Mouse (Mus musculus) right cerebral cortex, postnatal 10 days (tissue): Measurements from ENCODE around the gene Slc52a3.
A peak's percentile ranks its signal among the peaks of the same experiment; 100 is the strongest.

Experiments used
- DNase-seq, 2 experiments: peaks; one replicate each; pipeline ENCODE4 v3.0.0; 2021; ENCODE audit warnings: low spot score in 2 of 2

Slc52a3 gene

GRCm38 (mm10) chr2:151996229-151997189 is at the start of gene Slc52a3:
Slc52a3 (plus strand) TSS chr2:151996511.
- peak; percentile 73 to 85 for DNase-seq

GRCm38 (mm10) chr2:151947617-151948016 is 48.7 kb upstream of the Slc52a3 start:
- DNase-seq, result no peak

- DNase-seq, result no peak
Measured at GRCm38 (mm10) chr2:151948311-151948710, 48.0 kb upstream of the Slc52a3 start.

GRCm38 (mm10) chr2:151949082-151949774 is 47.1 kb upstream of the Slc52a3 start:
- peak; percentile 53 to 77 for DNase-seq

GRCm38 (mm10) chr2:151953665-151954064 is 42.6 kb upstream of the Slc52a3 start:
- DNase-seq, result no peak

GRCm38 (mm10) chr2:151956500-151957137 is 39.7 kb upstream of the Slc52a3 start:
- DNase-seq, result no peak

GRCm38 (mm10) chr2:151959274-151959673 is 37.0 kb upstream of the Slc52a3 start:
- no peak for DNase-seq

GRCm38 (mm10) chr2:151961284-151962196 is 34.8 kb upstream of the Slc52a3 start:
- DNase-seq, result no peak

- DNase-seq, result peak; percentile 75 to 80
Measured at GRCm38 (mm10) chr2:151962474-151962873, 33.8 kb upstream of the Slc52a3 start.

- no peak for DNase-seq
Measured at GRCm38 (mm10) chr2:151963319-151963718, 33.0 kb upstream of the Slc52a3 start.

- no peak for DNase-seq
Measured at GRCm38 (mm10) chr2:151964052-151964451, 32.3 kb upstream of the Slc52a3 start.

- DNase-seq, result no peak
Measured at GRCm38 (mm10) chr2:151967176-151967750, 29.0 kb upstream of the Slc52a3 start.

GRCm38 (mm10) chr2:151967792-151968191 is 28.5 kb upstream of the Slc52a3 start:
- DNase-seq, result no peak

- DNase-seq, result no peak
Measured at GRCm38 (mm10) chr2:151968451-151968850, 27.9 kb upstream of the Slc52a3 start.

GRCm38 (mm10) chr2:151968986-151969385 is 27.3 kb upstream of the Slc52a3 start:
- no peak for DNase-seq

- DNase-seq, result no peak
Measured at GRCm38 (mm10) chr2:151969396-151969795, 26.9 kb upstream of the Slc52a3 start.

- DNase-seq, result peak; percentile 90 to 91
Measured at GRCm38 (mm10) chr2:151970191-151971172, 25.8 kb upstream of the Slc52a3 start.

GRCm38 (mm10) chr2:151971748-151972147 is 24.6 kb upstream of the Slc52a3 start:
- DNase-seq, result no peak

GRCm38 (mm10) chr2:151972880-151973594 is 23.3 kb upstream of the Slc52a3 start:
- no peak for DNase-seq
